Mouse (Mus musculus) heart, embryonic 12.5 days (tissue): ENCODE measurements at regions not wholly inside any gene's neighbourhood (a gene's known extent, or its start where the extent isn't known, plus 50 kb on each side); places are given as distances from the start of the nearest gene placed in this dataset.
A peak's percentile ranks its signal among the peaks of the same experiment; 100 is the strongest.

Experiments
- ATAC-seq: fragments of 200-750 bp; cut with Nextera tagmentation; 2 replicates; pipeline ENCODE4 v1.8.0; 2017; ENCODE audit warnings: moderate TSS enrichment, moderate library complexity; ENCODE audit not compliant: insufficient number of reproducible peaks, low FRiP score
- H3K27ac ChIP-seq: fragments of 300-500 bp; sonication (generic); 2 replicates; pipeline ENCODE4 v1.5.1; 2016; ENCODE audit warnings: mild to moderate bottlenecking, moderate library complexity; ENCODE audit not compliant: poor library complexity, severe bottlenecking
- H3K27me3 ChIP-seq: fragments of 300-500 bp; sonication (generic); replicated peaks from 2 replicates; pipeline ENCODE4 v1.6.1; 2016; ENCODE audit warnings: mild to moderate bottlenecking, moderate library complexity
- H3K36me3 ChIP-seq: fragments of 300-500 bp; sonication (generic); 2 replicates; pipeline ENCODE4 v1.6.1; 2016; ENCODE audit warnings: mild to moderate bottlenecking, moderate library complexity
- H3K4me1 ChIP-seq: fragments of 300-500 bp; sonication (generic); replicated peaks from 2 replicates; pipeline ENCODE4 v1.6.1; 2016; ENCODE audit warnings: mild to moderate bottlenecking
- H3K4me2 ChIP-seq: fragments of 300-500 bp; sonication (generic); 2 replicates; pipeline ENCODE4 v1.6.1; 2016; ENCODE audit warnings: mild to moderate bottlenecking, moderate library complexity
- H3K4me3 ChIP-seq: fragments of 300-500 bp; sonication (generic); 2 replicates; pipeline ENCODE4 v1.5.1; 2016; ENCODE audit warnings: mild to moderate bottlenecking
- H3K9ac ChIP-seq: fragments of 300-500 bp; sonication (generic); 2 replicates; pipeline ENCODE4 v1.6.1; 2016; ENCODE audit warnings: mild to moderate bottlenecking, moderate library complexity
- H3K9me3 ChIP-seq: fragments of 300-500 bp; sonication (generic); replicated peaks from 2 replicates; pipeline ENCODE4 v1.6.1; 2016; ENCODE audit warnings: mild to moderate bottlenecking, moderate library complexity
- WGBS: fragments of 180-500 bp; shearing (Covaris S2); methylation state at CpG from one replicate; pipeline ENCODE4 v1.1.7; 2016; 5-methylcytosine and 5-hydroxymethylcytosine counted together

DNA sequence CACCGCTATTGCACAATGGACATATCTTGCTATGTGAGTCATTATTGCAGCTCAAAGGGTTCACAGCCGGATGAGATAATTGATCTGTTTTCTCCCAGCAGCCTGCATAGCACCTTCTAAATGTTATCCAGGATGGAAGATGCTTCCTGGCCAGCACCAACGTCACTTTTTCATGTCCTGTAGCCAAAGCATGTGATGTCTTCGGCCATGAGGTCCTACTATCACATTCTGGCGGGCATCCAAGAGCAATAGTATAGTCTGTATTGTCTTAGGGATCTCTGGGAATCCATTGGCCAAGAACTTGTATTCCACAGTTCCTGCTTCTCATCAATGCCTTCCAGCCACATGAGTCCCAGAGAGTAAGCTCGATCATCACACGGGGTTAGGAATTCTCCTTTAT, 70.6 kb downstream of the Npy start:
- Histone ChIP-seq H3K4me3 (no peak overlapping the region), H3K4me2 (no peak overlapping the region), H3K9ac (no peak overlapping the region), H3K27ac (no peak overlapping the region), H3K27me3 (no peaks in the 10 kb centered on the region), H3K4me1 (no peaks in the 10 kb centered on the region), H3K9me3 (peaks cover 11% of the 10 kb centered on the region), H3K36me3 (no peaks in the 10 kb centered on the region)
- ATAC-seq: peak; percentile 55; the same call in 1 of the 2 replicates
- 71% methylated on average over 7 of the region's 7 CpGs for WGBS

DNA sequence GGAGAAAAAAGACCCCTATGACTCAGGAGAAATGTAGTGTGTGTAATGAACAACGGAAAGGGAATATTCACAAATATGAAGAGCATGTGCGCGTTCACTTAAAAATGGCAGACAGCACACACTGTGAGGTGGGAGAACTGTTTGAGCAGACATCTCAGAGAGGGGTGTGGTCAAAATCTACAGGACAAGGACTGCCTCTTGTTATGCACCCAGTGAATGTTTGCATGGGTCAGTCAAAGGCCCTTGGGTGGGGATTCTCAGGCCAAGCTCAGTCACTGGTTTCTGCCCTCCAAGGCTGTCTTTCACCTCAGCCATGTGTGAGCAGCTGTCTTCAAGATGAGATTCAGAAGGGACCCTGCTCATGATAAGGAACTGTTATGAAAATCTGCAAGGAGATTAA, 76.6 kb downstream of the Npy start:
- 0 out of 2 replicates have a peak, but pooled peaks cover 7% of the 10 kb centered on the region for H3K27me3 ChIP-seq
- no peak for ATAC-seq
- H3K36me3 ChIP-seq: no peaks in the 10 kb centered on the region
- no peaks in the 10 kb centered on the region for H3K4me1 ChIP-seq
- H3K9me3 ChIP-seq: peaks cover 11% of the 10 kb centered on the region
- no peak overlapping the region for H3K27ac ChIP-seq
- no peak overlapping the region for H3K4me3 ChIP-seq
- H3K4me2 ChIP-seq: no peak overlapping the region
- 91% methylated on average over 3 of the region's 3 CpGs for WGBS
- H3K9ac ChIP-seq: no peak overlapping the region

GRCm38 (mm10) chr6:49901512-49901911, 79.0 kb downstream of the Npy start:
- no peak for ATAC-seq
- Histone ChIP-seq H3K4me1 (no peaks in the 10 kb centered on the region), H3K27ac (no peak overlapping the region), H3K36me3 (no peaks in the 10 kb centered on the region), H3K27me3 (0 out of 2 replicates have a peak, but pooled peaks cover 7% of the 10 kb centered on the region), H3K4me3 (no peak overlapping the region), H3K9ac (no peak overlapping the region), H3K9me3 (no peaks in the 10 kb centered on the region), H3K4me2 (no peak overlapping the region)
- 77% methylated on average over 6 of the region's 6 CpGs for WGBS

DNA sequence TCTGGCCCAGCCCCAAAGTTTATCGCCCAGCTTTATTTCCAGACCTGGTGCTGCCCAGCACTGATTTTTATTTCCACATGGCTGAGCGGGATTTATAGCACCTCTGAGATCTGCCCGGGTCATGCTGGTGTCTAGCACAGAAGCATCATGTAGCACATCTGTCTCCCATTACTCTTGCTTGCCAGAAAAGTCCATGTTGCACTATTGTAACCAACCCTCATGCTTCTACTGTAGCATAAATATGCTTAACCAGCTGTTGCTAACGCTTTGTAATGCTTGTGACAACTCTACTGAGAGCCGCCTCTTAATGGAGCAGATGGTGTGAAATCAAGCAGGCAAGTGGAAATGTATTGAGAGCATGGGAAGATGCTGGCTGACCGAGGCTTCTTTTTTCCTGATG, 81.5 kb downstream of the Npy start:
- no peaks in the 10 kb centered on the region for H3K9me3 ChIP-seq
- no peak overlapping the region for H3K4me3 ChIP-seq
- ATAC-seq: no peak
- H3K4me2 ChIP-seq: no peak overlapping the region
- H3K27ac ChIP-seq: no peak overlapping the region
- 0 out of 2 replicates have a peak, but pooled peaks cover 7% of the 10 kb centered on the region for H3K27me3 ChIP-seq
- no peaks in the 10 kb centered on the region for H3K36me3 ChIP-seq
- H3K9ac ChIP-seq: no peak overlapping the region
- H3K4me1 ChIP-seq: no peaks in the 10 kb centered on the region
- WGBS: 73% methylated on average over 6 of the region's 6 CpGs

DNA sequence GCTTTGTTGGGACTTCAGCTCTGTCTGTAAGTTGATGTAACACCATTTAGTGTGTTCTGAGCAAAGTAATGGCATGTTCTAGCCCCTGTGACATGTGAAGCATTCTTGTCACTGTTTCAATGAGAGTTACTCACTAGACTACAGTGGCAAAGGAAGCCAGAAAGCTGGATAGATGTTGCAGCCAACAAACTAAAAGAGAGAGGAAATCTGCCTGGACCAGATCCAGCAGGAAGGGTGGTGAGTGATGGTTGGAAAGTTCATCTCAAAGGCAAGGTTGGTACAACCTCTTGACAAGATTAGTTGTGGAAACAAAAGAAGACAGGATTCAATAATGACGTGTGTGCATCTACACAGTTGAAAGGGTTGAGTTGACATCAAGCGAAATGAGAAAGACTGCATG, 83.9 kb downstream of the Npy start:
- H3K9me3 ChIP-seq: peaks cover 5% of the 10 kb centered on the region; the same call in 1 of the 2 replicates
- 0 out of 2 replicates have a peak, but pooled peaks cover 11% of the 10 kb centered on the region for H3K27me3 ChIP-seq
- no peak overlapping the region for H3K27ac ChIP-seq
- no peak overlapping the region for H3K9ac ChIP-seq
- WGBS: 62% methylated on average over 2 of the region's 2 CpGs
- H3K36me3 ChIP-seq: no peaks in the 10 kb centered on the region
- ATAC-seq: no peak
- H3K4me1 ChIP-seq: no peaks in the 10 kb centered on the region
- H3K4me2 ChIP-seq: no peak overlapping the region
- H3K4me3 ChIP-seq: no peak overlapping the region

DNA sequence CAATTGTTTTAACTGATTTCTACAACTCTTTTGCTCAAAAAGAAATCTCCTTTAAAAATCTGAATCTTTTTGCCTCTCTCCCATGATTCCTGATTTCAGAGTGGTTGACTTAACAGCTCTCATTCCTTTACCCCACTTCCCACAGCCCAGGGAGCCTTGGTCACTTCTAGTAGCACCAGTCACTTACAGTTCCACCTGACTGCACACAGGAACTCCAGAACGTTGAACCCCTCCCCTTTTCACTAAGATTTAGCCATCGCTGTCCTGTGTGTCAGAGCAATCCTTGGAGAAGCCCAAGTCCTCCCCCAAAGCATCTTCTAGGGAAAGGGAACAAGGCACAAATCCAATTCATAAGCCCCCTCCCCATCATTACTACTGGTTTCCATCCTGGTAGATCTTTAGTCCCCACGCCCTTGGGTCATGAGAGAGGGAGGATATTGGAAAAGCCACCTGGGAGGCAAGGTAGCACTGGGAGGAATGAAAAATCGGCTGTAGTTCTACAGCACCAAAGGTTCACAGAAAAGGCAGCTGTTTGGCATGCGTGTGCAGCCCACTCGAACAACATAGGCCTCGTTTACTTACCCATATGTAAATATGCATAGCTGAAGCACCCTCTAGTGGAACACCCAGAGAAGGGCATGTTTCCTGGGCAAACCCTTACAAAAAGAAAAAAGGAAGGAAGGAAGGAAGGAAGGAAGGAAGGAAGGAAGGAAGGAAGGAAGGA, 96.7 kb downstream of the Npy start:
- Histone ChIP-seq H3K4me2 (no peak overlapping the region), H3K36me3 (no peaks in the 10 kb centered on the region), H3K4me3 (no peak overlapping the region), H3K9ac (no peak overlapping the region), H3K27me3 (no peaks in the 10 kb centered on the region), H3K4me1 (no peaks in the 10 kb centered on the region), H3K9me3 (no peaks in the 10 kb centered on the region), H3K27ac (no peak overlapping the region)
- no peak for ATAC-seq
- 44% methylated on average over 7 of the region's 7 CpGs for WGBS

DNA sequence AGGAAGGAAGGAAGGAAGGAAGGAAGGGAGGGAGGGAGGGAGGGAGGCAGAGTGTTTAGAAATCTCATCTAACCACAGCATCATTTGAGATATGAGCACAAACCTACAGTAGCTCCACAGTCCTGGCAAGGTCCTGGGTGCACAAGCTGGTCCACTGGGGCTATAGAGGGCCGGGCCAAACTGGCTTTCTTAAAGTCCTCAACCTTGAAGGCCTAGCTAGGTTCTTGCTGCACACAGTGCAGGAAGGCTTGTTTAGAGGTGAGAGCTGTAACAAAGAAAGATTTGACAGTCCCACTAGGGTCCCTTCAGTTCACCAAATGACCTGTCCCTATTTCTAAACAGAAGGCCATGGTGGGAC, 97.3 kb downstream of the Npy start:
- H3K36me3 ChIP-seq: no peaks in the 10 kb centered on the region
- no peaks in the 10 kb centered on the region for H3K4me1 ChIP-seq
- no peak overlapping the region for H3K9ac ChIP-seq
- H3K27ac ChIP-seq: no peak overlapping the region
- H3K9me3 ChIP-seq: no peaks in the 10 kb centered on the region
- WGBS: 77% methylated on average over 1 of the region's 1 CpGs
- ATAC-seq: no peak
- no peaks in the 10 kb centered on the region for H3K27me3 ChIP-seq
- no peak overlapping the region for H3K4me3 ChIP-seq
- H3K4me2 ChIP-seq: no peak overlapping the region

DNA sequence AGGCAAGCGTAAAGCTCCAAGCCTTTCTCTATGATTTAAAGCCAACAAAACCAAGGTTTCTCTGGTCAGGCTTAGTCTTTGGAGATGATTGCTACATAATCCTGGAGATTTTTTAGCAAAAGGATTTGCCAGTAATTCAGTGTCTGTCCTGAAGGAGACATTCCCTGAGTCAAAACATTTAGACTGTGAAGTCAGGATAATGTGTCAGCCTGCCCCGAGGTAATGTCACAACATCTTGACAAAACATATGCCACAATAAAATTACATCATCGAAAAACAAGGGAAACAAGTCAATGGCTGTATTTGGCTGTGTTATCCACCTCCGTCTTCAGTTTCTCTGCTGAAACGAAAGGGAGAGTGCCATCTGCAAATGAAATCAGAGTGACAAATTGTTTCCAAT, 101.8 kb downstream of the Npy start:
- Histone ChIP-seq H3K27ac (no peak overlapping the region), H3K27me3 (no peaks in the 10 kb centered on the region), H3K4me1 (no peaks in the 10 kb centered on the region), H3K4me2 (no peak overlapping the region), H3K36me3 (no peaks in the 10 kb centered on the region), H3K9me3 (no peaks in the 10 kb centered on the region), H3K9ac (no peak overlapping the region), H3K4me3 (no peak overlapping the region)
- no peak for ATAC-seq
- WGBS: 76% methylated on average over 5 of the region's 5 CpGs

DNA sequence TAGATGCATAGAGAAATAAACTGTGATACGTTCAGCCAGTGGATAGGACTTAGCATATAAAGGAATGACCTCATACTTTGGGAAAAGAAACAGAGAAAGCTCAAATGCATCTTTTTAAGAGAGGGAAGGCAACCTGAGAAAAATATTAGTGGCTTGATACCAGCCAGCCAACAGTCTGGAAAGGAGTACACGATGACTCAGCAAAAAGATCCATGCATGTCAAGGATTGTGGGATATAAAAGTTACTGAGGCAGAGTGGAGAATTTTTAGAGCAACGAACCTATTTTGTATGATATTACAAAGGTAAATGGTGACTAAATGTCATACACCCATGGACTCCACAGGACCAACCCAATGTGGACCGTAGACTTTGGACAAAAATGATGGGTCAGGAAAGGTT, 105.6 kb downstream of the Npy start:
- no peak overlapping the region for H3K4me3 ChIP-seq
- no peak for ATAC-seq

DNA sequence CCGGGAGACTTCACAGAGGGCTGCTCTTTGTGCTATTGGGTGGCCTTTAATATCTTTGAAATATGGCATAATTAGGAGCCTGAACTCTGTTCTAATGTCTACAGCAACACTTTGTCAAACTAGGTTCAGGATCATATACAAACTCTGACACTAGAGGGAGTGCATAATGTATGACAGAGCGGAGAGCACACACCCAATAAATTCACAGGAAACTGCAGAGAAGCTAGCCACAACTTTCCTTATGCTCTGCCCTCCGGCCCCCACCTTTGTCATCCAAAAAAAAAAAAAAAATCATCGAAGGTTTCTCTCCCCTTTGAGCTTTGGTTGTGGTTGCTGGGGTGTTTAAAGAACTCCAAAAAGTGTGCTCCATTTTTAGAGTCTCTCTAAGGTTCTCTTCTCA, 107.6 kb downstream of the Npy start:
- no peaks in the 10 kb centered on the region for H3K9me3 ChIP-seq
- no peaks in the 10 kb centered on the region for H3K4me1 ChIP-seq
- WGBS: 44% methylated on average over 4 of the region's 4 CpGs
- H3K27me3 ChIP-seq: no peaks in the 10 kb centered on the region
- no peaks in the 10 kb centered on the region for H3K36me3 ChIP-seq
- ATAC-seq: no peak
- no peak overlapping the region for H3K4me3 ChIP-seq
- H3K27ac ChIP-seq: no peak overlapping the region
- no peak overlapping the region for H3K4me2 ChIP-seq
- H3K9ac ChIP-seq: no peak overlapping the region

More for the DNA sequence above, 105.6 kb downstream of the Npy start:
- no peaks in the 10 kb centered on the region for H3K9me3 ChIP-seq
- WGBS: 82% methylated on average over 4 of the region's 4 CpGs
- no peak overlapping the region for H3K27ac ChIP-seq
- no peak overlapping the region for H3K4me2 ChIP-seq
- H3K4me1 ChIP-seq: no peaks in the 10 kb centered on the region
- H3K9ac ChIP-seq: no peak overlapping the region
- H3K36me3 ChIP-seq: no peaks in the 10 kb centered on the region
- no peaks in the 10 kb centered on the region for H3K27me3 ChIP-seq

- 77% methylated on average over 9 of the region's 9 CpGs for WGBS
- Histone ChIP-seq H3K9ac (no peak overlapping the region), H3K4me2 (no peak overlapping the region), H3K27me3 (no peaks in the 10 kb centered on the region), H3K9me3 (no peaks in the 10 kb centered on the region), H3K4me3 (no peak overlapping the region), H3K4me1 (no peaks in the 10 kb centered on the region), H3K36me3 (no peaks in the 10 kb centered on the region), H3K27ac (no peak overlapping the region)
- no peak for ATAC-seq
Observed at GRCm38 (mm10) chr6:49943087-49943486, 120.6 kb downstream of the Npy start.

DNA sequence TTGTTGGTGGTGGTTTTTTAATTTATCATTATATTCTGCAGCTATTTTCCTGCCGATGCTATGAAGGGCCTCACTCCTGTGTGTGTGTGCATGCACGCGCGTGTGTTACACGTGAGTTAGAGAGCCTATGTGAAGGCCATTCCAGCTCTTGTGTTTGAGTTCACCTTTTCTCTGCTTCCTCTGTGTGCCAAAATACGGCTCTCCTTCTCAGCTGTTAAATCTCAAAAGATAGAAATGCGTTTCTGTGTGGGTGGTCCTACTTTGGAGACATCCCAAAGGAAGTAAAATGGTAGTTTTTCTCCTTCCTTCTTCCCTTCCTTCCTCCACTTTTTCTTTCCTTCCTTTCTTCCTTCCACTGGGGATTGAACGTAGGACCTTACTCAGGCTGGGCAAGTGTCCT, 136.4 kb downstream of the Npy start:
- no peak for ATAC-seq
- no peak overlapping the region for H3K9ac ChIP-seq
- H3K27ac ChIP-seq: no peak overlapping the region
- no peaks in the 10 kb centered on the region for H3K36me3 ChIP-seq
- H3K27me3 ChIP-seq: no peaks in the 10 kb centered on the region
- no peak overlapping the region for H3K4me2 ChIP-seq
- WGBS: 90% methylated on average over 8 of the region's 8 CpGs
- no peaks in the 10 kb centered on the region for H3K4me1 ChIP-seq
- no peaks in the 10 kb centered on the region for H3K9me3 ChIP-seq
- no peak overlapping the region for H3K4me3 ChIP-seq
